In genomic region chr2:32325342-32325741, GRCm38 (mm10) we compare ENCODE assay signal across 14 mouse cellular contexts. TPM values are rescaled to one million over a fixed set of nuclear protein-coding genes. Genes with fewer than 3 reads are reported as not detected.
A peak's percentile ranks its signal among the peaks of the same experiment; 100 is the strongest.
DNase-seq lines count a peak whose midpoint lies in the region; ATAC-seq and TF ChIP-seq lines count a peak whose summit lies in the region.
"Had no signal": no experiment of that assay in that cellular context is flagged by ENCODE, and none has a peak within 500 bp of the region (broad histone marks: within the 10 kb centered on the region; RNA-seq: fewer than 3 reads in every experiment).

No protein-coding gene starts in this region.

- no peaks in the 10 kb centered on the region; the same call in 1 of the 2 replicates for H3K36me3 ChIP-seq in stomach, embryonic 14.5 days (ENCODE audit: control insufficient read depth, insufficient read depth, low read length)
- H3K36me3 ChIP-seq in stomach, postnatal 0 days (ENCODE audit: control insufficient read depth, insufficient read depth, low read length), result no peaks in the 10 kb centered on the region
- H3K36me3 ChIP-seq in intestine, embryonic 15.5 days, result no peaks in the 10 kb centered on the region
- peaks cover 4% of the 10 kb centered on the region; the same call in 1 of the 2 replicates for H3K36me3 ChIP-seq in hindbrain, embryonic 12.5 days

- H3K27ac ChIP-seq in stomach, embryonic 14.5 days (ENCODE audit: low read length), result 0 out of 2 replicates have a peak overlapping the region, but pooled peaks have one; percentile 28
- no peak overlapping the region for H3K27ac ChIP-seq in stomach, postnatal 0 days (replicated peaks)
- H3K27ac ChIP-seq in intestine, embryonic 15.5 days, result peak overlapping the region; percentile 41
- H3K27ac ChIP-seq in hindbrain, embryonic 12.5 days, result no peak overlapping the region
- H3K27ac ChIP-seq: hindbrain, embryonic 14.5 days had no signal

- H3K4me2 ChIP-seq in stomach, embryonic 14.5 days (replicated peaks; ENCODE audit: low read depth, low read length), result no peak overlapping the region
- no peak overlapping the region for H3K4me2 ChIP-seq in stomach, postnatal 0 days (replicated peaks; ENCODE audit: low read depth)
- no peak overlapping the region for H3K4me2 ChIP-seq in intestine, embryonic 15.5 days (replicated peaks)
- H3K4me2 ChIP-seq in hindbrain, embryonic 12.5 days (replicated peaks), result no peak overlapping the region
- H3K4me2 ChIP-seq: hindbrain, embryonic 14.5 days had no signal

- ATAC-seq in stomach, embryonic 14.5 days (ENCODE audit: insufficient number of reproducible peaks, insufficient read depth, low FRiP score, low read depth), result no peak
- ATAC-seq in stomach, postnatal 0 days (ENCODE audit: low FRiP score, low TSS enrichment), result no peak
- no peak for ATAC-seq in intestine, embryonic 15.5 days
- ATAC-seq in hindbrain, embryonic 12.5 days (ENCODE audit: low FRiP score), result no peak
- ATAC-seq: CD4-positive, CD25-positive, alpha-beta regulatory T cell, adult 4 months had no signal

- WGBS in stomach, embryonic 14.5 days, result 51% methylated on average over 7 of the region's 7 CpGs
- 40% methylated on average over 7 of the region's 7 CpGs for WGBS in stomach, postnatal 0 days
- 48% methylated on average over 7 of the region's 7 CpGs for WGBS in intestine, embryonic 15.5 days
- 73% methylated on average over 7 of the region's 7 CpGs for WGBS in hindbrain, embryonic 12.5 days

- H3K4me3 ChIP-seq in stomach, embryonic 14.5 days (ENCODE audit: low read depth, low read length), result no peak overlapping the region
- no peak overlapping the region for H3K4me3 ChIP-seq in stomach, postnatal 0 days (ENCODE audit: low read depth, low read length)
- no peak overlapping the region for H3K4me3 ChIP-seq in intestine, embryonic 15.5 days (replicated peaks)
- H3K4me3 ChIP-seq in hindbrain, embryonic 12.5 days, result no peak overlapping the region
- H3K4me3 ChIP-seq: erythroblast, embryonic 14.5 days had no signal

- no peak for TF ChIP-seq EP300 in stomach, postnatal 0 days (optimal IDR thresholded peaks at IDR 0.05)

- peaks cover 20% of the 10 kb centered on the region for H3K4me1 ChIP-seq in stomach, embryonic 14.5 days (ENCODE audit: control insufficient read depth, insufficient read depth, low read length)
- H3K4me1 ChIP-seq in stomach, postnatal 0 days (replicated peaks; ENCODE audit: control insufficient read depth, insufficient read depth), result no peaks in the 10 kb centered on the region
- peaks cover 22% of the 10 kb centered on the region for H3K4me1 ChIP-seq in intestine, embryonic 15.5 days (replicated peaks)
- H3K4me1 ChIP-seq in hindbrain, embryonic 12.5 days, result peaks cover 34% of the 10 kb centered on the region

- peak; percentile 95 for DNase-seq in heart, adult 11 months
- DNase-seq in heart, adult 18-20 months, result no peak
- DNase-seq in stomach, postnatal 0 days (ENCODE audit: low spot score), result no peak
- peak; percentile 61 for DNase-seq in yolk sac, embryonic 10.5 days (ENCODE audit: low spot score)
- no peak for DNase-seq in right cerebral cortex, postnatal 36 days (ENCODE audit: low spot score in 2 of 2)
- DNase-seq: cerebellum, adult 9-11 months; gastrocnemius, postnatal 36 days had no signal

- no peak for TF ChIP-seq CTCF in stomach, postnatal 0 days (IDR thresholded peaks at IDR 0.05; ENCODE audit: low read depth)

- H3K9me3 ChIP-seq in stomach, embryonic 14.5 days (ENCODE audit: control insufficient read depth, low read depth, low read length), result no peaks in the 10 kb centered on the region
- H3K9me3 ChIP-seq in stomach, postnatal 0 days (ENCODE audit: control insufficient read depth, low read length), result no peaks in the 10 kb centered on the region
- no peaks in the 10 kb centered on the region for H3K9me3 ChIP-seq in intestine, embryonic 15.5 days
- H3K9me3 ChIP-seq in hindbrain, embryonic 12.5 days (replicated peaks), result no peaks in the 10 kb centered on the region

- H3K9ac ChIP-seq in stomach, embryonic 14.5 days (replicated peaks; ENCODE audit: low read depth, low read length), result no peak overlapping the region
- no peak overlapping the region for H3K9ac ChIP-seq in stomach, postnatal 0 days (ENCODE audit: low read length)
- no peak overlapping the region for H3K9ac ChIP-seq in intestine, embryonic 15.5 days
- no peak overlapping the region for H3K9ac ChIP-seq in hindbrain, embryonic 12.5 days
- H3K9ac ChIP-seq: hindbrain, embryonic 14.5 days had no signal

- no peaks in the 10 kb centered on the region for H3K27me3 ChIP-seq in stomach, embryonic 14.5 days (ENCODE audit: control insufficient read depth, insufficient read depth, low read length)
- H3K27me3 ChIP-seq in stomach, postnatal 0 days (ENCODE audit: control insufficient read depth, insufficient read depth, low read length), result no peaks in the 10 kb centered on the region
- 0 out of 2 replicates have a peak, but pooled peaks cover 2% of the 10 kb centered on the region for H3K27me3 ChIP-seq in intestine, embryonic 15.5 days (replicated peaks)
- H3K27me3 ChIP-seq in hindbrain, embryonic 12.5 days, result no peaks in the 10 kb centered on the region

RNA-seq across cellular contexts. Expression of gene Ciz1, which starts 26.8 kb away (rescaled TPM):
- total RNA-seq in heart, adult 18-20 months (2021), result 10 to 100 TPM; 19.1 to 27.2 TPM
- polyA plus RNA-seq in stomach, embryonic 14.5 days (2014; fragmentation: Nextera tagmentation; extraction: Ambion mirVana), result 44.7 and 45.4 TPM in 2 replicates
- 14.0 and 16.1 TPM in 2 replicates for polyA plus RNA-seq in stomach, postnatal 0 days (2015; fragmentation: Nextera tagmentation; extraction: Ambion mirVana)
- 38.9 and 39.8 TPM in 2 replicates for polyA plus RNA-seq in intestine, embryonic 15.5 days (2015; fragmentation: Nextera tagmentation; extraction: Ambion mirVana)
- 59.1 and 66.3 TPM in 2 replicates for polyA plus RNA-seq in hindbrain, embryonic 12.5 days (2016; fragmentation: Nextera tagmentation; extraction: Ambion mirVana)

RNA-seq across cellular contexts. Expression of gene Dnm1, which starts 27.8 kb away (rescaled TPM):
- 1 to 10 TPM; 3.6 to 4.4 TPM for total RNA-seq in heart, adult 18-20 months (2021)
- polyA plus RNA-seq in stomach, embryonic 14.5 days (2014; fragmentation: Nextera tagmentation; extraction: Ambion mirVana), result 20.5 and 22.6 TPM in 2 replicates
- 5.6 and 6.2 TPM in 2 replicates for polyA plus RNA-seq in stomach, postnatal 0 days (2015; fragmentation: Nextera tagmentation; extraction: Ambion mirVana)
- 12.2 and 16.4 TPM in 2 replicates for polyA plus RNA-seq in intestine, embryonic 15.5 days (2015; fragmentation: Nextera tagmentation; extraction: Ambion mirVana)
- polyA plus RNA-seq in hindbrain, embryonic 12.5 days (2016; fragmentation: Nextera tagmentation; extraction: Ambion mirVana), result 44.4 and 47.5 TPM in 2 replicates
- total RNA-seq: monocyte, adult 5-6 weeks had no signal
- polyA plus RNA-seq: CD4-positive, CD25-positive, alpha-beta regulatory T cell, adult 4 months had no signal

RNA-seq across cellular contexts. Expression of gene Swi5, which starts 37.5 kb away (rescaled TPM):
- 100 to 1,000 TPM; 214 to 232 TPM for total RNA-seq in heart, adult 18-20 months (2021)
- 137 and 143 TPM in 2 replicates for polyA plus RNA-seq in stomach, embryonic 14.5 days (2014; fragmentation: Nextera tagmentation; extraction: Ambion mirVana)
- polyA plus RNA-seq in stomach, postnatal 0 days (2015; fragmentation: Nextera tagmentation; extraction: Ambion mirVana), result 254 and 313 TPM in 2 replicates
- polyA plus RNA-seq in intestine, embryonic 15.5 days (2015; fragmentation: Nextera tagmentation; extraction: Ambion mirVana), result 387 and 409 TPM in 2 replicates
- 380 and 382 TPM in 2 replicates for polyA plus RNA-seq in hindbrain, embryonic 12.5 days (2016; fragmentation: Nextera tagmentation; extraction: Ambion mirVana)

RNA-seq across cellular contexts. Expression of gene Golga2, which starts 38.2 kb away (rescaled TPM):
- total RNA-seq in heart, adult 18-20 months (2021), result 10 to 100 TPM; 67.6 to 75.5 TPM
- 23.1 and 24.3 TPM in 2 replicates for polyA plus RNA-seq in stomach, embryonic 14.5 days (2014; fragmentation: Nextera tagmentation; extraction: Ambion mirVana)
- 18.1 and 18.5 TPM in 2 replicates for polyA plus RNA-seq in stomach, postnatal 0 days (2015; fragmentation: Nextera tagmentation; extraction: Ambion mirVana)
- 19.7 and 20.5 TPM in 2 replicates for polyA plus RNA-seq in intestine, embryonic 15.5 days (2015; fragmentation: Nextera tagmentation; extraction: Ambion mirVana)
- 31.5 and 31.6 TPM in 2 replicates for polyA plus RNA-seq in hindbrain, embryonic 12.5 days (2016; fragmentation: Nextera tagmentation; extraction: Ambion mirVana)

RNA-seq across cellular contexts. Expression of gene 1110008P14Rik, which starts 56.4 kb away (rescaled TPM):
- total RNA-seq in heart, adult 18-20 months (2021), result 10 to 100 TPM; 43.2 to 50.5 TPM
- polyA plus RNA-seq in stomach, embryonic 14.5 days (2014; fragmentation: Nextera tagmentation; extraction: Ambion mirVana), result 35.0 and 46.3 TPM in 2 replicates
- polyA plus RNA-seq in stomach, postnatal 0 days (2015; fragmentation: Nextera tagmentation; extraction: Ambion mirVana), result 85.0 and 90.1 TPM in 2 replicates
- 38.6 and 42.5 TPM in 2 replicates for polyA plus RNA-seq in intestine, embryonic 15.5 days (2015; fragmentation: Nextera tagmentation; extraction: Ambion mirVana)
- 62.6 and 72.8 TPM in 2 replicates for polyA plus RNA-seq in hindbrain, embryonic 12.5 days (2016; fragmentation: Nextera tagmentation; extraction: Ambion mirVana)

Comparison
In these comparisons a context has a peak if more than half of its experiments do, and no peak if none do; other contexts are left out.
1. DNase-seq: peak in heart, adult 11 months (single experiment) and yolk sac, embryonic 10.5 days (single experiment); none in heart, adult 18-20 months (0 of 2), stomach, postnatal 0 days (single experiment) and right cerebral cortex, postnatal 36 days (0 of 2).
2. H3K27ac ChIP-seq: peak in stomach, embryonic 14.5 days (single experiment) and intestine, embryonic 15.5 days (single experiment); none in stomach, postnatal 0 days (single experiment) and hindbrain, embryonic 12.5 days (single experiment).